Mouse (Mus musculus) C2C12 (cell line): ENCODE measurements around the gene Sox5.

ENCODE experiments used
- CEBPB ChIP-seq: IDR thresholded peaks from one replicate; pipeline ENCODE4 v1.6.1; 2011; ENCODE audit warnings: low read depth, mild to moderate bottlenecking, control low read depth, moderate library complexity
- CTCF ChIP-seq: IDR thresholded peaks from one replicate; pipeline ENCODE4 v1.5.1; 2011; ENCODE audit not compliant: control insufficient read depth, insufficient read depth, insufficient read length
- MAX ChIP-seq: IDR thresholded peaks from one replicate; pipeline ENCODE4 v1.6.1; 2011; ENCODE audit warnings: mild to moderate bottlenecking, control low read depth
- MYOG ChIP-seq: IDR thresholded peaks from one replicate; pipeline ENCODE4 v1.6.1; 2011; ENCODE audit not compliant: control insufficient read depth, insufficient read length; ENCODE audit errors: extremely low read depth
- USF1 ChIP-seq: IDR thresholded peaks from one replicate; pipeline ENCODE4 v1.6.1; 2011; ENCODE audit warnings: low read depth, mild to moderate bottlenecking, control low read depth, moderate library complexity

GRCm38 (mm10) chr6:144821019-144821418 is 39.2 kb upstream of the Sox5 start:
- TF ChIP-seq CTCF (no peak), CEBPB (no peak), USF1 (no peak), MYOG (no peak), MAX (no peak)
